Mouse (Mus musculus) erythroblast, embryonic 14.5 days (primary cell): ENCODE results near the gene Fis1.

ENCODE experiments used
- GATA1 ChIP-seq: IDR thresholded peaks from 2 replicates; pipeline ENCODE4 v1.6.1; 2012; ENCODE audit warnings: low read length, inconsistent platforms, mixed read lengths
- TAL1 ChIP-seq: IDR thresholded peaks from 3 replicates; pipeline ENCODE4 v1.6.1; 2012; ENCODE audit warnings: low read length, inconsistent platforms, mixed read lengths

DNA sequence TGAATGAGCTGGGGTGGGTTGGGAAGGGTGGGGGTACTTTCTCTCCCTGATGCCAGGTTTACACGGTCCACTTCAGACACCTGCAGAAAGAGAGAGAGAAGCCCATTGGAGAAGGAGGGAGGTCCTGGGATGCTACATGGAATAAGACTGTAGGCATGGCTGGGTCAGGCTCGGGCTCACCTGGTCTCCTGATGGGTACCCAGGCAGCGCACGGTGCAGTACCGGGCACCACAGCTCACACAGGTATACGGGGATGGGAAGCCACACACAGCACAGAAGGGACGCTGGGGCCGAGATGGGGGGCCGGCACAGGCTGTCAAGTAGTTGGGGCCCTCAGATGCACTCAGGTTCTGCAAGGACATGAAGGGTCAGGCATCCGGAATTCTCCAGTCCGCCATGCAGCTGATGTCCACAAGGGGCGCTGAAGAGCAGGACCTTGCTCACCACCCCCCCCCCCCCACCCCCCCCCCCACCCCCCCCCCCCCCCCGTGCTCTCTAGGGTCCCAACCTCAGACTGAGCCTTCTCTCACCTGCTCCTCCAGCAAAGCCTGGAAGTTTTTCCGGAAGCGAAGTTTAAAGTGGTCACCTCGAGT is 29.4 kb downstream of the Fis1 start:
- no peak for TF ChIP-seq GATA1
- no peak for TF ChIP-seq TAL1
